Mouse (Mus musculus): ENCODE measurements around the gene Disc1.

Disc1 gene

GRCm38 (mm10) chr8:125272089-125272866 lies 218.3 kb downstream of the Disc1 start:
- no peak for DNase-seq

- no peak for DNase-seq
These were observed 223.2 kb downstream of the Disc1 start for GRCm38 (mm10) chr8:125277071-125277682.

DNA sequence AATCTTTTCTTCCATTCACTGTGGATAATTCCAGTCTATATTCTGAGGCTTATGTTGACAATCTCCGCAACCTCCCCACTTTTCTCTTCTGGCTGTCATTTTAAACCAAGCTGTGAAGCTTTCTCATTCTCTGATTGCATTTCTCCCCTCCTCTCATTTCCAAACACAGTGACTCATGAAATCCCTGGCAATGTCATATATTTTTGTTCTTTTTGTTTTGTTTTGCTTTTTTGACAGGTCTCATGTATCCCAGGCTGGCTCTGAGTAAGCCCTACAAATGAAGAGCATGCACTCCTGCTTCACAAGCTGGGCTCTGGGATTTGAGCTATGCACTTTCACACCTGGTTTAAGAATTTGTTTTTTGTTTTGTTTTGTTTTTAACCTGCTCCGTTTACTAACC lies 225.2 kb downstream of the Disc1 start:
- DNase-seq = no peak

DNA sequence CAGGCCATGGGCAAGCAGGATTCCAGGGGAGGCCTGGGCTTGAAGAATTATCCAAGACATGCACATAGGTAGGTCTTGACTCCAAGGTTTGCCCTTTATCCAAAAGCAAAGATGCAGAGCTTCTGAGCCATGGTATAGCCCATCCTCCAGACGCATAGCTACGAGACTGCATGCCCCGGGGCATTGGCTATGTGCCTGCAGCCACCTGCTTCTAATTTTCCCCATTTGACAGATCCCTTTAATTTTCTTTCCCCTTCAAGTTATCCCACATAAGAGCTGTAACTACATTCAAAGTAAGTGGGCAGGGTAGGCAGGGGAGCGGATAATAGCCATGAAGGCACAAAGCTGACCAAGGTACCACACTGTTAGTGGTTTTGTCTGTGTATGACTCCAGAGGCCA lies 225.9 kb downstream of the Disc1 start:
- DNase-seq = no peak

GRCm38 (mm10) chr8:125282531-125282930 lies 228.5 kb downstream of the Disc1 start:
- DNase-seq = no peak

GRCm38 (mm10) chr8:125283542-125283941 lies 229.5 kb downstream of the Disc1 start:
- no peak for DNase-seq

DNA sequence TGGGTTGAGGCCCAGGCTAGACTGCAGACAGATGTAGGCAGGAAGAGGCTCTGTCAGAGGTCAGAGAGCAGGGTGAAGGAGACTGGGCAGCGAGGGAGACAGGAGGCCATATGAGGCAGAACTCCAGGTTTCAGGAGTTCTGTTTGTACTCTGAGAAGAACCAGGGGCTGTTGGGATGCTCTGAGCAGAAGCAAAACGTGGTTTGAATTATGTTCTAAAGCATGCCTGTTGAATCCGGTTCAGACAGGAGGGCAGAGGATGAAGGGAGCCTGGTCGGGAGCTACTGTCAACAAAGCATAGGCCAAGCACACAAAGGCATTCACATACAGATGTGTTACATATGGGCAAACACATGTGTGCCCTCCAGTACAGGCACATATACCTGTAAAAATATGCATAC lies 230.9 kb downstream of the Disc1 start:
- no peak for DNase-seq

DNA sequence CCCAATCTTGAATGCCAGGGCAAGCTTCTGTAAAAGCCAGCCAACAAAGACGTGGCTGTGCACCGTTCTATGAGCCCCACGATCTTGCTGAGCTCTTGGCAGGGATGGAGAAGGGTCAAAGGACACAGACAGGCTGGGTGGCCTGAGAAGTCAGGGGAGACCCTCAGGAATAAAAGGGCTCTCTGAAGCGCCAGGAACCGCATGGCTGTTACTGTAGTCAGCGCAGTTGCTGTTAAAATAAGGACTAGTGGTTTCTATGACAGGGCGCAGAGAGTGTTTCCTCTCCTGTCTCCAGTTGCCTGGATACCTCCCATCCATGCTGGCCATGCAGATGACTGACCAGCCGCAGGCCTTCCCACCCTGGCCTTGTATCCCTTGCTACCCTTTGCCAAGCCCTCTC lies 231.4 kb downstream of the Disc1 start:
- no peak for DNase-seq

DNA sequence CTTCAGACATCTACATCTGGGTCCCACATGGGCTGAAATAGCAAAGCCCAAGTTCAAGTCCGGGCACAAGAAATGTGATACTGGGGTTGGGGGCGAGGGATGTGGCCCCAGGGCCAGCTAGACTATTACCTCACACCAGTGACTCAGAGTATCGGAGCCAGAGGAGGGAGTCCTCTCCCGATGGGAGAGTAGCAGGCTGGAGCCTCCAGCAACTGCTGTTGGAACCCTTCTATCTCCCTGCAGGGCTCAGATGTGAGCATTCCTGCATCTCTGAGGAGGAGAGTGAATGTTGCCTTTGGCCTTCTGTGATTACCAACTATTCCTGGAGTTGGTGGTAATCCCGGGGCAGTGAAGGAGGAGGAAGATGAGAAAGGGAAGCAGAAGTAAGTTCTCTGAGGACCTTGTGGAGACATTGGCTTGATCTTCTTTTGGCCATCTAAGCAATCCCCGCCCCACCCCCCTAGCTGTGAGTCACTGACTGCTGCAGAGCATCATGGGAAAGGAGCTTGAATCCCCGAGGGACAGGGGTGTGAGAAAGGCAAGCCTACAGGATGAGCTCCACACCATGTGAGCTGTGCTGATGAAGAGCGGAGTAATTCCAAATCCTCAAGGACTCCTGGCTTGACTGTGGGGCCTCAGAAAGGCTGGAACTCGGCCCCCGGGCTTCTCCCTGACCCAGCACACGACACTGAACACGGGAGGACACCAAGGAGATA lies 232.1 kb downstream of the Disc1 start:
- DNase-seq = peak; percentile 25

DNA sequence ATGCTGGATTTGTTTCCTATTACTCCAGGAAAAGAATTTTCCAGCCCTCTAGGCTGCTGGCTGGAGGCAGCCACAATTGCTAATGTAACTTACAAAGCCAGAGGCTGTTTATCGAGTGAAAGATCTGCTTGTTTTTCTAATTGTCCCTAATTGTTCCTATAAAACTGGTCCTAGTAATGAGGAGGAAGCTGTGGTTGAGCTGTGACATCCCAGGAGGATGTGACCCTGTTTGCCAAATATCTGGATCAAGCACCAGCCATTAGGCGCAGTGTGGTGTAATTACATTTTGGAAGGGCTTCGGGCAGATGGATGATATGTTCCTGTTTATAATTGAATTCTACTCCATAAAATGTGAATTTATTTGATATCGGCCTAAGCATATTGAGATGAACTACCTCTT lies 233.3 kb downstream of the Disc1 start:
- no peak for DNase-seq

- no peak for DNase-seq
These were observed 233.9 kb downstream of the Disc1 start for GRCm38 (mm10) chr8:125287841-125288341.

DNA sequence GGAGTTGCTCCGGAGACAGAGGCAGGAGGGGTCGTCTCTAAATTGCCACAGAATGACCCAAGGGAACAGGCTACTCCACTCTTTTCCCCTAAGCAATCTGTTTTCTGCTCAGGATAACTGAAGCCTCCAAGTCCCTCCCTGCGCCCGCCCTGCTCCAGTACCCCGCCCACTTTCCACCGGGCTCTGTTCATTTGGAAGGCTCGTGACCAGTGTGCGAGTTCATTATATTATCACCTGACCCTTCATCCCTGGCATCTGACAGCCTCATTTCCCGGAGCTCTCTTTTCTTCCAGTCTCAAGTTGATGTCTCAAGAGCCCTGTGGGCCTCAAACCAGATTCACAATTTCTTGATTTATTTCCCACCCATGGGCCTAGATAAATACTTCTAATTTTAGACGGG lies 237.5 kb downstream of the Disc1 start:
- no peak for DNase-seq

DNA sequence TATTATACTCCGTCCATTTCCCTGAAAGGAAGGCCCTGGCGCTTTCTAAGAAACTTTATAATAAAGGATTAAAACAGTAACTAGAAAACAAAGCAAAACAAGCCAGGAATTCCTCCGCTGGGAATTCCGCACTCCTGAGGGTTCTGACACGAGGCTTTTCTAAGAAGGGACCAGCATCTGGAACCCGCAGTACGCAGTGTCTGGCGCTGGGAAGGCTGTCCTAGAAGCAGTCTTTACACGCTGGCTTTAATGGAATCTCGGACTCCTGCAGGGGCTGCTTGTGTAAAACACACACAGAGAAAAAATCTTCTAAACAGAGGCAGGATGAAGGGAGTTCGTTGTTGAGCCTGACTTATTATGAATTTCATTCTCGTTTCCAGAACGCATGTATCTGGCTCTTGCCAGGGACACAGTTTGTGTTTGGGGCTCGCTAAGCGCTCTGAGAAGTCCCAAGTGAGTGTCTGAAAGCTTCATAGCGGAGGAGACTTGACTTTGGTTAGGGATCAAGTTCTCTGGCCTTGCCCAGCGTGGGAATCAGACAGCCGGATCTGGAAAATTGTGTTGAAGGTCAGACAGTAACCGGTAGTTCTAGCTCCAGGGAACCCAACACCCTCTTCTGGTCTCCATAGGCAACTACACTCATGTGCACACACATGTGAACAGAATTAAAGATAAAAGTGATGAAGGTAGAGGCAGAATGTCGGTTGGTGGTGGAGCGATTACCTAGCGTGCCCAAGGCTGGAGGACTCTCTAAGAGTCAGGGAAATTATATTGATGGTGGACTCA lies 238.1 kb downstream of the Disc1 start:
- no peak for DNase-seq

- peak; percentile 85 for DNase-seq
These were observed 239.1 kb downstream of the Disc1 start for GRCm38 (mm10) chr8:125292933-125293591.

DNA sequence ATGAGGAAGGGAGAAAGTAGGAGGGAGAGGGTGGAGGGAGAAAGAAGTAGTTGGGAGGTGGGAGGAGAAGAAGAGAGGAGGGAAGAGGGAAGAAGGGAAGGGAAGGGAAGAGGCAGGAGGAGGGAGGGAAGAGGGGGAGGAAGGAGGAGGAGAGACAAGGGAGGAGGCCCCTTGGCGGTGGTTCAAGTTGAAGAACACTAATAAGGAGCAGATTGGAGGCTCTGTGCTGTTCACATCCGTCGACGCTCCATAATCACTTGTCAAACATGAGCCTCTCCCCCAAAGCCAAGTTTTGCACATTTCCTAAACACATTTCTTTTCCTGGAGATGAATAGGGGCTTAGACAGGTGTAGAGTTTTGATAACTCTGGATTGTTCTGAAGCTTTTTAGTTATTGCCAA lies 245.3 kb downstream of the Disc1 start:
- DNase-seq = no peak

GRCm38 (mm10) chr8:125301931-125302361 lies 248.0 kb downstream of the Disc1 start:
- DNase-seq = no peak

- DNase-seq = no peak
These were observed 252.7 kb downstream of the Disc1 start for GRCm38 (mm10) chr8:125306665-125307064.

DNA sequence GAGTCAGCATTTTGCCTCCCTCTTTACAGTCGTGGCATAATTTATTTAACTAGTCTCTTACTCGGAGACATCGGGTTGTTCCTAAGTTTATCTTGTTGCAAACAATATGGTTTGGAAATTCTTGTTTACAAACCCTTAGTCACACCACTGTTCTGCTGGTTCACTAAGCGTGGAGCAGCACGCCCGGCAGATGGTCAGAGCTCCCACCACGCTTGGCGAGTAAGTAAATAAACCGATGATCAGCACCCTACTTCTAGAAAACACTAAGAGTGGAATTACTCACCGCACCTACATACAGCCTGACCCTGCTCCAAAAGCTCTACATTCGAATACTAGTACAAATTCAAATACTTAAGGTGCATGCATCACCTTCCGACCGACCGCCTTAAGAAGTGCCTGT lies 256.0 kb downstream of the Disc1 start:
- DNase-seq = peak; percentile 11
